Mouse (Mus musculus) neutrophil, adult 5-6 weeks (primary cell): ENCODE data around the gene Zbtb5. TPM values are rescaled to one million over a fixed set of nuclear protein-coding genes. Genes with fewer than 3 reads are reported as not detected.
"Not testable (repeated sequence)": the region's sequence is repeated elsewhere in the genome, so short reads cannot be mapped to it uniquely, and the experiment has no call there.

Source experiments
- ATAC-seq: fragments of 151-379, 151-347 bp; 2 replicates; pipeline ENCODE4 v1.8.0; 2017; ENCODE audit warnings: mild to moderate bottlenecking, moderate TSS enrichment; ENCODE audit not compliant: insufficient number of reproducible peaks, poor library complexity, low FRiP score, severe bottlenecking; ENCODE audit errors: extremely low read depth
- total RNA-seq: library from RNA; stranded (forward); fragments of 200-1000 nt; gene quantifications from 2 replicates; pipeline ENCODE4 v1.2.3, GENCODE M21; 2017

Zbtb5 gene
- total RNA-seq, 1 experiment from 2014 or later: 17.0 TPM

- no peak for ATAC-seq
These were observed 1.3 kb upstream of the Zbtb5 start for GRCm38 (mm10) chr4:45013537-45013936.

GRCm38 (mm10) chr4:45013031-45013431 lies 819 bp upstream of the Zbtb5 start:
- no peak for ATAC-seq

GRCm38 (mm10) chr4:45011581-45012104 lies 569 bp downstream of the Zbtb5 start:
- ATAC-seq: no peak

- no peak for ATAC-seq
These were observed 1.3 kb downstream of the Zbtb5 start for GRCm38 (mm10) chr4:45010806-45011415.

GRCm38 (mm10) chr4:45005452-45005851 lies 6.8 kb downstream of the Zbtb5 start:
- no peak for ATAC-seq

DNA sequence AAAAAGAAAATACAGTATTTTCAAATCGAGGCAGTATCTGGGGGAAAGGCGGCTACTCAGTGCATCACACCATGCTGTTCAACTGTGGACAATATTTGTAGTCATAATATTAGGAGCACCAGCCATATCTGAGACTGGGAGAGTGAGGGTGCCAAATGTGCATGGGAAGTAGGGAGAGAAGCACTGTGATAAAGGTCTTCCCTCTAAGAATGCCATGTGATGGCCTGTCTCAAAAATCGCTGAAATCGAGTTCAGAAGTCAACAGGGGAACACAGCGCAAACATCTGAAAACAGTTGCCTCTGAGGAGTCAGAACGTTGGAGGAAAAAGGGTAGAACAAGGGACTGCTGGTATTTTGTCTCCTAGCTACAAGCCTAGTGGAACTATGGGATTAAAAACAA lies 12.2 kb downstream of the Zbtb5 start:
- ATAC-seq: no peak

- ATAC-seq: no peak
These were observed 14.1 kb downstream of the Zbtb5 start for GRCm38 (mm10) chr4:44998071-44998470.

DNA sequence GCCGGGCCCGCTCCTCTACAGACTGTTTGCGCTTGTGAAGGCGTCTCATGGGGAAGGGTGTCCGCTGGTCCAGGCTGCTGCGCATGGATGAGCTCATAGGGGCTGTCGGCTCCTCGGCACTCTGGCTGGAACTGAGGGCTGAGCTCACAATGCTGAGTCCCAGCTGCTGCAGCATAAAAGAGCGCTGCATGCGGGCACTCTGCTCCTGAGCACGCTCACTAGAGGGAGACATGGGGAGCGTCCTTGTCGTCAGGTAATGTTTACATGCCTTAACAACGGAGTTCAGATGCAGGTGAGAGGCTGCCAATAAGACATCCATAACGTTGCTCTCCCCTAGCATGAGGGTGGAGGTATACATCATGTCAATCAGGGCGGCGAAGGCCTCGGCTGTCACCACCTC lies 17.4 kb downstream of the Zbtb5 start:
- ATAC-seq: no peak

- no peak for ATAC-seq
These were observed 18.4 kb downstream of the Zbtb5 start for GRCm38 (mm10) chr4:44993847-44994246.

DNA sequence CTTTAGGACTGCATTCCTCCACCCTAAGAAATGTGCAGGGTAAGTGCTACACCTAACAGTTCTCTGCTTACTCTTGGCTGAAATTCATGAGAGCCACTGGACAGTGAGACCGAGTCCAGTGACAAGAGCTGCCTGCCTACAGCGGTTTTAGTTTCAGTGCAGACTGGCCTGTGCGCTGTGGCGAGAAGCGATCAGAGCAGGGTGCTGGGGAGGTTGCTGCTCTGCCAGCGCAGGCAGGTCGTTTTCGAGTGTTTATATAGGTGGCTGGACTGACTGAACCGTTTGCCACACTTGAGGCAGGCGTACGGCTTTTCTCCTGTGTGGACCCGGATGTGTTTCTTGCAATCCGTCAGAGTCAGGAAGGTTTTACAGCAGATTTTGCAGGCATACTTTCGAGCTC lies 19.0 kb downstream of the Zbtb5 start:
- not testable (repeated sequence) for ATAC-seq

GRCm38 (mm10) chr4:44992330-44992729 lies 19.9 kb downstream of the Zbtb5 start:
- not testable (repeated sequence) for ATAC-seq

GRCm38 (mm10) chr4:44990560-44990959 lies 21.7 kb downstream of the Zbtb5 start:
- ATAC-seq: no peak

GRCm38 (mm10) chr4:44983131-44983740 lies 29.0 kb downstream of the Zbtb5 start:
- no peak for ATAC-seq

DNA sequence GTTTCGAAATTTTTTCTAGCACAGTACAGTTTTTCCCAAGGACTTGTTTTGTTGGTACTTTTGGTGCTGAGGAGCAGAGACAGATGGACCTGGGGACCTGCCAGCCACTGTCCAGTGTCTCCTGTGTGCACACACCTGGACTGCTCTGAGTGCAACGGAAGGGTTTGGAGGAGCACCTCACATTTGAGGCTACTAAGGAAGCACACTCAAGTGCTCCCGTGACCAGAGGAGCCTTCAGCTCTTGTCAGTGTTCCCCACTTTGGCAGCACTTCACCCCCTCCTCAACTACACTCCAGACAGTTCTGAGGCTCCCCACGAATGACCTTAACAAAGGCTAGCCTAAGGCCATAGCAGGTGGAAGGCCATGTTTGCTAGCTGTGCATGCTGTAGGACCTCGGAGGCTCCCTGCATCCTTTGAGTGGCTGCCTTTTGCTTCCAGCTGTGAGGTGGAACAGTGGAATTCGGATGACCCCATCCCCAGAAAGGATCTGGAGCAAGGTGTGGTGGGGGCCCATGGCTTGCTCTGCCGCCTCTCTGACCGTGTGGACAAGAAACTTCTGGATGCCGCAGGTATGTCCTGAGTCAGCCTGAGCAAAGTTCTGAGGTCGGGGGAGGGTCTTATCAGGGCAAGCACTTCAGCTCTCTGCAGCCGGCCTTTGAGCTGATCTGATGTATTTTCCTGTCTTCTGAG lies 29.6 kb downstream of the Zbtb5 start:
- no peak for ATAC-seq

DNA sequence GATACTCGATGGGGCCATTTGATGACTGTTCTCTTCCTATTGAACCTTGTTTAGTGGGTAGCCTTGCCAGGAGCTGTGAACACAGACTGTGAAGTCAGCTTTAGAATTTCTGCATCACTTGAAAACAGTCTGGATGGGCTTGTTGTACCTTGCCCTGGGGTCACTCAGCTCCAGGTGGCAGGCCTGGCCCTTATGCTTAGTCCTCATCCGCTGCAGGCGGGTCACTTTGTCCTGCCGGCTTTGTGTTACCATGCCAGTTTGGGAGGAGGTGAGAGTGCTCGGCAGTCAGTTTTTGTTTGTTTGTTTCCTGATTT lies 30.3 kb downstream of the Zbtb5 start:
- no peak for ATAC-seq

GRCm38 (mm10) chr4:44981280-44981973 lies 30.8 kb downstream of the Zbtb5 start, which contains the start of gene Grhpr:
Grhpr (plus strand) TSS chr4:44981395.
- peak; percentile 70 for ATAC-seq

DNA sequence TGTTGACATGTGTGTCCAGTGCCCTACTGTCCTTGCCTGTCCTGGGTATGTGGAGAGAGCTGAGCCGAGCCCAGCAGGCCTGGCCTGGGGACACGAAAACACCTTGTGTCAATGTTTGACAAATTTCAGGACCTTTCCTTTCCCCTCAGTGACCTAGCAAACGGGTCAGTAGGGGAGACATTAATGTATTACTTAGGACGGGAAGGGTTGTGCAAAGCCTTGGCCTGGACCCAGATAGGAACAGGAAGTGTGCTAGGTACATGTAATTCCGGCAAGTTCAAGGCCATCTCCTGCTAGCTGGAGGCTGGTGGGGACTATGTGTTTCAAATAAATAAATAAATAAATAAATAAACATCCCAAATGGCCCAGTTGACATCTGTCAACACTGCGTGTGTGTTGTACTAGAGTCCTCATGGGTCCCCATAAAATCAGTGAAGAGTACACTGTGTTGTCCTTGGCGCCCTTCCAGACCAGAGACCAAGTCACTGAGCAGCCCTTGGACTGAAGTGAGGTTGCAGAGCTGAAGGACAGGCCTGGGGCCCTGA lies 32.3 kb downstream of the Zbtb5 start:
- no peak for ATAC-seq

DNA sequence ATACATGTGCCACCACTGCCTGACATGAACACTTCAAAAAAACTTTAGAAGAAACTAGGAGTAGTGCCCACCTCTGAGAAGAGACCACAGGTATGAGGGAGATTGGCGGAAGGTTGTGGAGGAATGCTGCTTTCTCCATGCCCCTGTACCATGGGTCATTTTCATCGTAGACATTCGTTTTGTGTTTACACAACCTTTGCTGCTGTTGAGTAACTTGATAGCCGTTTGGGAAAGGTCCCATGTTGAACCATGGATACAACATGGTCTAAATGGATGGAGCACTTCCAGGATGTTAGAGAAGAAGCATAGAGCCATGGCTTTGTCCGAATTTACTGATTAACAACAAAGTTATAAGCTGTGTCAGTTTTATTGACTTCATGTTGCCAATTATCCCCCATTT lies 34.0 kb downstream of the Zbtb5 start:
- no peak for ATAC-seq

DNA sequence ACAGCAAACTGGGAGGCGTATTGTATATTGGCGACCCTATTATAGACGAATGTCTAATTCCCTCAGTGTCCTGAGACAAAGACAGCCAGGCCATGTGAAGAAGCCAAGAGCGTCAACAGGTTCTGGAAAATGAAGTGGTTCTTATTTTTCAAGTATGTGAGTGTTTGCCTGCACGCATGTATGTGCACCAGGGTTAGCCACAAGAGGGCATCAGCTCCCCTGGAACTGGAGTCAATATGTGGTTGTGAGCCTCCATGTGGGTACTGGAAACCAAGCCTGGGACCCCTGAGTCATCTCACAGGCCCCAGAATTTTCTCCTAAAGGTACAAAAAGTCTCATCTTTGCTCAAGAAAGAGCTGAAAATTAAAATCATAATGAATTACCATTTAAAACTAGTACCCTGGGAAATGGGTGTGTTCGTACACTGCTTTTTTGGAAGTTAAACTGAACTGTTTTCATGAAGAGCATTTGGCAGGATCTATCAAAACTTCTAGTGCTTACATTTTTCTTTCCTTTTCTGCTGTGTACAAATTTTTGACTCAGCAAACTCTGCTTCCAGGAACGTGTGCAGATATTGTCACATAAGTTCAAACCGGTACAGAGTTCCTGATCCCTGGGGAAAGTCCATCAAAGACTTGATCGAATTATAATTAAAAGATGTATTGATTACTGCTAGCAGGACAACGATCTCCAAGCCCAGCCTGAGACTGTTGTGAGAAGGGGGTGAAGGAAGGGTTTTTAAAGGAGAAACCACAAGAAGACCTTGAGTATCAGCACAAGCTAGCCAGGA lies 35.1 kb downstream of the Zbtb5 start:
- no peak for ATAC-seq
